Mouse (Mus musculus) embryonic fibroblast, embryonic 13.5 days (primary cell): ENCODE data around the gene Cbr1.

Experiments used
- CTCF ChIP-seq: IDR thresholded peaks from 2 replicates; pipeline ENCODE4 v1.5.1; 2011; ENCODE audit warnings: mild to moderate bottlenecking, control low read depth, low read length, moderate library complexity, borderline replicate concordance; ENCODE audit not compliant: insufficient read depth
- POLR2A ChIP-seq: IDR thresholded peaks from 2 replicates; pipeline ENCODE4 v1.6.1; 2011; ENCODE audit warnings: low read depth, mild to moderate bottlenecking, control low read depth, low read length, moderate library complexity

DNA sequence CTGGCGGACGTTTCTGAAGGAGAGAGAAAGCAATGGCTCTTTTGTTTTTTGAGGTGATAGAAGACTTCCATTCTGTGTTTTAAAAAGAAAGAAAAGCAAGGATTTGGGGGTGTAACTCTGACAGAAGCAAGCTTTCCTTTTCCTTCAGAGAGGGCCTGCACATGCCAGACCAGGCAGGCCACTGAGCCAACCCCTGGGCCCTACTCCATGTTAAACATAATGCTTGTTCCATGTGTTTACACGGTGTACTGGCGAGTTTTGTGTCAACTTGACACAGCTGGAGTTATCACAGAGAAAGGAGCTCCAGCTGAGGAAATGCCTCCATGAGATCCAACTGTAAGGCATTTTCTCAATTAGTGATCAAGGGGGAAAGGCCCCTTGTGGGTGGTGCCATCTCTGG is 17.4 kb upstream of the Cbr1 start:
- TF ChIP-seq POLR2A, result no peak
- TF ChIP-seq CTCF, result no peak
